Mouse (Mus musculus) layer of hippocampus, adult 9-10 months (tissue): ENCODE measurements around the gene Srsf7.
"Not testable (repeated sequence)": the region's sequence is repeated elsewhere in the genome, so short reads cannot be mapped to it uniquely, and the experiment has no call there.

Experiments
- DNase-seq: peaks from one replicate; pipeline ENCODE4 v3.0.0; 2022; ENCODE audit warnings: low spot score

Srsf7 gene

DNA sequence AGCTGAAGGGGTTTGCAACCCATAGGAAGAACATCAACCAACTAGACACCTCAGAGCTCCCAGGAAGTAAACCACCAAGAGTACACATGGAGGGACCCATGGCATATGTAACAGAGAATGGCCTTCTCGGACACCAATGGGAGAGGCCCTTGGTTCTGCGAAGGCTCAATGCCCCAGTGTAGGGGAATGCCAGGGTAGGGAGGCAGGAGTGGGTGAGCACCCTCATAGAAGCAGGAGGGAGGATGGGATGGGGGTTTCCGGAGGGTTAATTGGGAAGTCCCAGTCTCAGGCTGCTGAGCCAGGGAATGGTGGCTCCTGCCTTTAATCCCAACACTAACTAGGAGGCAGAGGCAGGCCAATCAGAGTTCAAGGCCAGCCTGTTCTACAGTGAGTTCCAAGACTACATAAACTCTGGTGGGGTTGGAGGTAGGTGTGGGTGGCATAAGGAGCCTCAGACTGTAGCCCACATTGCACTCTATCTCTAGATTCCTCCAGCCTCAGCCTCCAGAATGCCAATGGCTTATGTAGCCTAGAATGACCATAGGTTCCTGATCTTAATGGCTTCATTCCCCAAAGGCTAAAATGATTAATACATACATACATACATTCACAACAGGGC lies 7.8 kb downstream of the Srsf7 start:
- DNase-seq, result no peak

DNA sequence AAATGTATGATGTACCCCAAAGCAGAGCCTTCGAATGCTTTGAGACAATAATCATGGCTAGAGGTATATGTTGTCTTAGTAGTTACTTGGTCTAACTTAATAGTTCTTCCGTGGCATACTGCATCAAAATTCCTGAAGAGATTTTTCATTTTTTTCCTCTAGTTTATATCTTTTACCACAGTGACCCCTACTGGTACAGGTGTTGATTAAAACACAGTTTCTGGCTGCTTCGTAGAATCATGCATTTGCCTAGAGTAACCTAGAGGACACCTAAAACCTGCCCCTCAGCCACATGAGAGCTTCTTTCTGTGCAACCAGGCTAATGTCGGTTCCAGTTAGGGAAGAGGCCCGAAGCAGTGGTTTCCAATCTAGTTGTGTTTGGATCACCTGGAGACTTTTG lies 14.0 kb downstream of the Srsf7 start:
- DNase-seq, result peak; percentile 49

DNA sequence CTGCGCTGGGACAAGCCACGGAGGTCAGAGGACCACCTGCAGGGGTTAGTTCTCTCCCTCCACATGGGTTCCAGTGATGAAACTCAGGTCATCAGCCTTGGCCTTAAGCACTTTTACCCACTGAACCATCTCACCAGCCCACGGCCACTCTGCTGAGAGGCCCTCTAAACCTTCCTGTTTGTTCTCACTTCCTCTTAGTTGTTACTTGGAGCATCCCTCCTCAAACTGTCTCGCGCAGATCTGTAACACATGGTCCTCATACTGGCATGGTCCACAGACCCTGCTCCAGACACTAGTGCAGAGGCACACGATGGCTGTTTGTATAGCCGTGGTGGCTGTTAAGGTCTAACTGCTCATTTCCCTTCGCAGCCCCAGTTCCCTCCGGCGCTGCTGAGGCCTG lies 23.5 kb downstream of the Srsf7 start:
- DNase-seq, result no peak

DNA sequence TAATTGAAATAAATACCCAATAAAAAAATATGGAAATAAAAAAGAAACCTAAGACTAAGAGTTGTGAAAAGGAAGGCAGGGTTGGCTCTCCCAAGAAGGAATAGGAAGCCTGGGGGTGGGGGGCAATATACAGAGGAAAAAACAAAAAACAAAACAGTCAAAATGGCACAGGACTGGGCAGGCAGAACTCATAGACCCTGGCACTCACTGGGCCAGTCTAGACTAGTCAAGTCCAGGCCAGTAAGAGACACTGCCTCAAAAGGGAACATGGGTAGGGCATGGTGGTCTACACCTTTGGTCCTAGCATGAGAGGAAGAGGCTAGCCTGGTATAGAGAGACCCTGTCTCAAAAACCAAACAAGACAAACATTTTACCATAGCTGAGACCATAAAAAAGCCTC lies 26.6 kb downstream of the Srsf7 start:
- no peak for DNase-seq

DNA sequence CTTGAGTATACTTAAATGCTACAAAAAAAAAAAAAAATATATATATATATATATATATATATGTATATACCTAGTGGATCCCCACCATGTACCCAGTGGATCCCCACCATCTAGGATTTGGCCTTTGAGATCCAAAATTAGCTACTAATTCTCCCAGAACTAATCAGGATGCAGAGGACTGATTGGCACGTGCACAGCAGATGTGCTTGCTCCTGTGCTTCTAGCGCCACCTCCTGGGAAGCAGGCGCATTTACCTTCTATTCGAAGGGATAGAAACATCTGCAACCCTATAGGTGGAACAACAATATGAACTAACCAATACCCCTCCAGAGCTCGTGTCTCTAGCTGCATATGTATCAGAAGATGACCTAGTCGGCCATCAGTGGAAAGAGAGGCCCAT lies 27.1 kb downstream of the Srsf7 start:
- DNase-seq, result peak; percentile 49

DNA sequence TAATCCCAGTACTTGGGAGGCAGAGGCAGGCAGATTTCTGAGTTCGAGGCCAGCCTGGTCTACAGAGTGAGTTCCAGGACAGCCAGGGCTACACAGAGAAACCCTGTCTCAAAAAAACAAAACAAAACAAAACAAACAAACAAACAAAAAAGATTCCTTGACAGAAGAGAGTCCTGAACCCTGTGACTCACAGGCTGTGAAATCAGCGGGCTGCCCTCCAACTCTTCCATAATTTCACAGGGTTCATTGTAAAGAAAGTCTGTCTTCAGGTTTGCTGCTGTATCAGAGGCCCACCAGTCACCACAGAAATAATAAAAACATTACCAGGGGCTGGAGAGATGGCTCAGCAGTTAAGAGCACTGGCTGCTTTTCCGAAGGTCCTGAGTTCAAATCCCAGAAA lies 28.3 kb downstream of the Srsf7 start:
- DNase-seq, result not testable (repeated sequence)

DNA sequence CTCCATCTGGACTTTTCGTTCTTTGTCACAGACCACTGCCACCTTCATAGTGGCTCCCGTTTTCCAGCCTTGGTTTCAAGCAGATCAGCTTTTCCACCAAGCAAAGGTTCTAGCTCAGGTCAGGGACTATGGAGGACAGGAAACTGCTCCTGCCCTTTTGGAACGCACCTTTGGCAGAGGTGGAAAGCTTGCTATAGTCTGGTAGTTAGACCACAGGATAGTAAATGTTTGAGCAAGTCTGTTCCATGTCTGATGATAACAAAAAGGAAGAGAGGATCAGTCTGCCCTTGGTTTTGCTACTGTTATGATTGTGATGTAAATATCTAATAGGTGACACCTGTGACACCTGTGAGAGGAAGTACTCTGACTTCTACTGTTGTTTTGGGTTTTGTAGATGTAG lies 31.1 kb downstream of the Srsf7 start:
- DNase-seq, result no peak

DNA sequence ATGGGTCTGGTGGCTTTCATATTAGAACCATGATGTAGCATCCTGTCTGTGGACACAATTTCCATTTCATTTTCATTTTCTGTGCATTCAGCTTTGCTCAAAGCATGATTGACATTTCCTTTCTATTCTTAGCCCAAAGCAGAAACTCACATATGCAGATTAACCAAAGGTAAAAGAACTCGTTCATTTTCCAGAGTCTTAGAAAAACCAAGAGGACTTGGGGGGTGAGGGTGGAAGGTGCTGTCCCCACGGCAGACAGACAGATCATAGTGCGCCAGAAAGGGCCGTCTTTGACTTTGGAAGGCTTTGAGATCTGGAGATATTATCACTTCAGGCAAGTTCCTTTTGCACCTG lies 31.7 kb downstream of the Srsf7 start:
- no peak for DNase-seq

DNA sequence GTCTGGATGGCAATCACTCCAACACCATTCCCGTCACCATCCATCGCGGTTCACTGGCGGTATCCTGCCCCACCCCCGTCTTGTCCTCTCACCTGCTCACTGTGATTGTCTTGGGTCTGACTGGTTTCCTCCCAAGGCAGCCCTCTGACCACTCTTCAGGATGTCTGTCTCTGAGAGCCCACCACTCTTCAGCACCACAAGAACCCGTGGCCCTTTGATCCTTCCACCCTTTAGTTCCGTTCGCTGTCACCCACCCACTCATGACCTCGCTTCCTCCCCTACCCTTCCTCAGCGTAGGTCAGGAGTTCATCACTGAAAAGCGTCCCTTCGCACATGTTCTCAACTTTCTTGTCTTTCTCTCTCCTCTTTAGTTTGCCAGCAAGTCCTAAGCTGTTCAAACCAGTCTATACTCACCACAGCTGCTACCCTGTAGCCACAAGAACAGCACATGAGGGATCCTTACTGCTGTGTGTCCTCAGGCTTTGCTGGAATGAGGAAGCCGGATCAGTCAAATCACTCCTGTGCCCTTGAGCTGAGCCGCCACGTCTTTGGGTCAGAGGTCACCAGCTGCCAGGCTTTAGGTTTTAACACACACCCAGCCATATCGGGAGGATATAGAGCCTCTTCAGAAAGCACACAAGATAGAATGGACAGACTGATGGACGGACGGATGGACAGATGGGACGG lies 32.3 kb downstream of the Srsf7 start:
- DNase-seq, result no peak

DNA sequence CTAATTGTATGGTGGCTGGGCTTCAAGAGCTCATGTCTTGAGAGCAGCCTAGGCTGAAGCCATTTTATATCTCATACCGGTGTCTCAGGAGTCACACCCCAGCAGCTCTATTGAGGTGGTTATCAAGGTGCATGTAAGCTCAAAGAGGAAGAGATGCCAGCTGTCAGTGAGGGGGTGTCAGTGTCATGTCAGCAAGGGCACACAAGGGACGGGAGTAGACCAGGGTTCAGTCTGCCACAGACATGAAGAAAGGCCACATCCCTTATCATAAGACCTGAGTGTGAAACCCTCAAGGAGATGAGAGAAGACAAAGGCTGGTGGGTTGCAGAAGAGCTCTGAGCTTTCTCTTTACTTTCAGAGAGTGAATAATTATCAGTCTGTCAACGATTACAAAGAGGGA lies 33.0 kb downstream of the Srsf7 start:
- no peak for DNase-seq

DNA sequence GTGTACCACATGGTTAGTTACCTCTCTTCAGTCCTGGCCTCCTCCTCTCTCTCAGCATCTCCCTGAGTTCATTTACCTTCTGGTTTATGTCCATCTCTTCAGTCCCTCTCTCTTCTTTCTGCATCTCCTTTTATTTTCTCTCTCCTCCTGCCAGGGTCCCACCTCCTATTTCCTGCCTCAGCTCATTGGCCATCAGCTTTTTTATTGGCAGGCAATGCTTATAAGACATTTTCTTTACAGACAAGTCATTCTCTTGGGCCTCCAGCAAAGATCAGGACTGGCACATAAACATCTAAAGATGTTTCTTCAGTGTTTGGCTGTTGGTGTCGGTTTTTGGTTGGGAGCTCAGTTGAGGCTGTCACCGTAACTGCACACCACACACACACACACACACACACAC lies 33.4 kb downstream of the Srsf7 start:
- no peak for DNase-seq

DNA sequence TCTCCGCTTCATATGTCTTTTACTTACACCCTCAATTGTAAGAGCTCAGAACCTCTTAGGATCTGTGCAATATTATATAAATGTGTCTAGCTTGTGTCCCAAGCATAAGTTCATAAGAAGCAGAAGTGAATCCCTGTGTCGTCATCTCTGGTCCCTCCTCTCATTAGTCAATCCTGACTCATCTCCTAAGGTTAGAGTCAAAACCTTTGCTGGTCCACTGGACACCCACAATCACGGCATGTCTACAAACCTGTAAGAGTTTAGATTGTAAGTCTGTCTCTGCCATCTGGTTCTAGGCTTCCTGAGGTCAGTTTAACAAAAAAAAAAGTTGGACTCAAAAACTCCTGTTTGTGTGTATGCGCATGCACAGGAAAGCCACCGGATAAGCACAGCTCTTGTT lies 34.3 kb downstream of the Srsf7 start:
- DNase-seq, result no peak

DNA sequence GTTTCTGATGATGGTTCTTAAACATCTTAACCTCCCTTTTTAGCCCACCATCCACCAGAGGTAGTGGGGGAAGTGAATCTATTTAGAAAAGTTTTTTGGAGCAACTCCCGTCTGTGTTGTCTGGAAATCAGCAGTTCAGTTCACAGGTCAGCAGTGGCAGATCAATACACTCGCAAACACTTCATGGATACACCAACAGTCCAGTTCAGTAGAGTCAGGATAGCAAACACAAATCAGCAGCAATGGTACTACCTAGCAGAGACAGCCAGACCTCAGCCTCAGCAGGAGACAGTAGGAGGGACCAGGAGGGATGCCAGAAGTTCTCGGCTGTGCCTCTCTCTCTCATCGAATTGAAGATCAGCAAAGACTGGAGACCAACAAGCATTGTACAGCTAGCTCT lies 35.2 kb downstream of the Srsf7 start:
- no peak for DNase-seq

DNA sequence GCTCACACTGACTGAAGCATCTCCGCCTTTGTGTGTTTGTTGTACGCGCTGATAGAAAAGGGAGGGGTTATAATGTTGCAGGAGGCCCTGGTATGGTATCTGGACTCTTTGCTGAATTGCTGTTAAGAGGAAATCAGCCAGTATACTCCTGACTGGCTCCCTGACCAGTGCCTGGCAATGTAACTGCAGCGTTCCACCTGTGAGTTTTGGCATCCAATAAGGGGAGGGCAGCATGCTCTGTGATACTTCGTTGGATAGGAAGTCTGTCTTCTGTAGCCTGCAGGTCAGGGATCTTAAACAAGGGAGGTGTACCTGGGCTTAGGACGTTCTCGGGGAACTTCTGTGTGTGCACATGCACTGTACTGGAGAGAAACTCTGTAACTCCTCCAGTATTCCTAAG lies 36.2 kb downstream of the Srsf7 start:
- no peak for DNase-seq

DNA sequence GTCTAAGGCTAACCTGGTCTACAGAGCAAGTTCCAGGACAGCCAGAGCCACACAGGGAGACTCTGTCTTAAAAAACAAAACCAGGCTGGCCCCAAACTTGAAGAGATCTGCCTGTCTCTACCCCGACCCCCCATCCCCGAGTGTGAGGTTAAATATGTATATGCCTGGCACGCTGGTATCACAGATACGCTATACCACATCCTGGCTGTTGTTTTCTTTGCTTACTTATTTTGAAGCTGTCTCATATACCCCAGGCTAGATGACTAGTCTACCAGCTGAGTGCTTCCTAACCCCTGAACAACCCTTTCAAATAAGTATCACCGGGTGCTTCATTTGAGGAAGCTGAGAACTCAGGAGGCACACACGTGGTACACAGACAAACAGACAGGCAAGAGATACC lies 37.3 kb downstream of the Srsf7 start:
- no peak for DNase-seq

DNA sequence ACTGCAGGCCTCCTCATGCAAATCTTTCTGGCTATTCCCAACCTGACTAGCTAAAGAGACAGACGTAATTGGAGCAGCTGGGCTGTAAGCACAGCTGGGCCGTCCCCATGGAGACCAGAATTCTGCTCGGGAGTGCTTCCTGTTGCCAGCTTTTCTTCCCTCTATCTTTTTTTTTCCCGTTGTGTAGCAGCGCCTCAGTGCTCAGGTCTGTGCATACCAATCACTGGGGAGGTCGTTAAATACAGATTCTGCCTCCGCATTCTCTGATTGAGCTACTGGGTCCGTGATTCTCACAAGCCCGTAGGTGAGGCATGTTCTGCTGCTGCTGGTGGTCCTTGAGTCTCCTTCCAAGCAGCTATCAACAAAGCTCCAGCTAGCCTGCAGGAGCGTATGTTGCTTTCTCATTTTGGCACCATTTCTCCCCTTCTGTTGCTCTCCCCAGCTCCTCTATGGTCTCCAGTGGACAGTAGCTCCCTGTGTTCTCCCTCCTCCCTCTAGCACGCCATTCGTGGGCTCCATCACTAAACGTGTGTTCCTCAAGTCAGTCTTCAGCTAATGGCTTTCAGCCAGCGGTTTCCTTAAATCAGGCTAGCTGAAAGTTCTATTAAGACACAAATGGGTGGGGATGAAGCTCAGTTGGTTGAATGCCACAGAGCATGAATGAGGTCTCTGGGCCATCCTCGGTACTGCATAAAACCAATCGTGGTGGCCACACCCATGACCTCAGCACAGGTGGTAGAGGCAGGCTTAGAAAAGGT lies 38.5 kb downstream of the Srsf7 start:
- no peak for DNase-seq

DNA sequence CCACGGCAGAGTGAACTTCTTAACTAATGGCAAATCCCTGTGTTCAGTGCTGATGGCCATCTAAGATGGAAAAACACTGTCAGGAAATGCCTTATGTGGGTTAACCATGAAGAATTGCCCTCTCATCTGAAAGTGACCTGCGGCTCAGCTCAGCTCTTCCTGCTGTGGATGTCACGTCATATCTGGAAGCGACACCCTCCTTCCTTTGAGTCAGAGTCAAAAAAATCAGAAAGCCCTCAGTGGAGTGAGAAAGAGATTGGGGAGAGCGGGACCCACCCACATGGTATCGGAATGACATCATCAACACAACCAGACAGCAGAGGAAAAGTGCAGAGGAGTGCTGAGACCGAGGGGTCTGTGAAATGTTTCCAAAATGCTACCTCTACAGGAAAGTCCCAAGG lies 39.3 kb downstream of the Srsf7 start:
- DNase-seq, result no peak

DNA sequence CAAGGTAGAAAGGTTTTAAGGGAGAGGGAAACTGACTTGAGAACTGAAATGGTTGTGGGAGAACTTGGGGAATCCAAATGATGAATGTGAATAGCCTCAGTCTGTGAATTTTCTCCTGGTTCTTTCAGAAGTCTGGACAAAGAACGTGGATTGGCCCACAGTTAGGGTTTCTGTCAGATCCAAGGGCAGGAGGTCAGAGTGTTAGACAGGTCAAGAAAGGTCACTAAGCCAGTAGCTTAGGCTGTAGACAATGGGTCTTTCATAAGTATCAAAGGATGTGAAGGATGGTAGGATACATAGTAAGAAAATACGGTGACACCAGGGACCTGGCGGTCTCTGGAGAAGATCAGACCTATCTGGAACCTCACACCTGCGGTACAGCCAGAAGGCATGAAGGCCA lies 39.7 kb downstream of the Srsf7 start:
- no peak for DNase-seq

DNA sequence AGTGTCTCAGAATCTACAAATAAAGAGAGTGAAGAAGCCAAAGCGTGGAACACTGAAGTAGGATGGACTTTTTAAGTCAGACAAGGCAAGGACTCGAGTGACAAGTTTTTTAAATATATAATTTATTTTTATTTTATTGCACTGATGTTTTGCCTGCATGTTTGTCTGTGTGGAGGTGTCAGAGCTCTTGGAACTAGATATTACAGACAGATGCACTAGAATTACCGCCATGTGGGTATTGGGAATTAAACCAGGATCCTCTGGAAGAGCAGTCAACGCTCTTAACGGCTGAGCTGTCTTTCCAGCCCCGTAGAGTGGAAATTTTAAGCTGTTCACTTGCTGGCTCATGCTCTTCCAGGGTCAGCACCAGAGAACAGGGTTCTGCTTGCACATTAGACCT lies 40.8 kb downstream of the Srsf7 start:
- peak; percentile 39 for DNase-seq

DNA sequence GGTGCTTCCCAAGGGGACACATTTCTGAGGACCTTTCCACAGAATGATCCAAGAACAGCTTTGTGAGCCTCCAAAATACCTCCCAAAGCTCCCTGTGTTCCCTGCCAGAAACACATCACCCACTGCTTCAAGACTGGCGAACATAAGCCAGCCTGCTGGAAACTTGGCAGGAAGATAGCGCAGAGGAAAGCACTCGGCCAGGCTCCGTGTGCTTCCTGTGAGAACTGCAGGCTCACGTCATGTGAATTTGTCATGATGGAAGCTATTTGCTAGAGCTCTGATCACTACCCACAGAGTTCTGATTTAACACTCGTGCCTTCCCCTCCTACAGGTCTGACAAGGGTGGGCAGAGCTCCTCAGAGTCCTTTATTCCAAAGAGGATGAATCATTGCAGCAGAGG lies 41.4 kb downstream of the Srsf7 start:
- DNase-seq, result peak; percentile 58

DNA sequence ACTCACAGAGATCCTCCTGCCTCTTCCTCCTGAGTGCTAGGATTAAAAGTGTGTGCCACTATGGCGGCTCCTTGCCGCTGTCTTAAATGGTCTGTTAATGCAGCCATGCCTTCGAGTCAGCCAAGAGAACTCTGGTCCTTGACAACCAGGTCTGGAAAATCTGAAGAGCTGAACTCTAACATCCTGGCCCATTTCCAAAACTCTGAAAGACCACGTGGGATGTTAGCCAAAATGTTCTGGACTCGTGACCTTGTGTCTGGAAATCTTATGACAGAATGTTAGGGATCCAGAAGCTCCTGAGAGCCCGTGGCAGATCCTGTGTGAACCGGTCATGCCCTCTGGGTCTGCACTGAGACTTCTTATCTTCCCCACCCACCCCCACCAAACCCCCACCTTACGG lies 43.1 kb downstream of the Srsf7 start:
- no peak for DNase-seq

DNA sequence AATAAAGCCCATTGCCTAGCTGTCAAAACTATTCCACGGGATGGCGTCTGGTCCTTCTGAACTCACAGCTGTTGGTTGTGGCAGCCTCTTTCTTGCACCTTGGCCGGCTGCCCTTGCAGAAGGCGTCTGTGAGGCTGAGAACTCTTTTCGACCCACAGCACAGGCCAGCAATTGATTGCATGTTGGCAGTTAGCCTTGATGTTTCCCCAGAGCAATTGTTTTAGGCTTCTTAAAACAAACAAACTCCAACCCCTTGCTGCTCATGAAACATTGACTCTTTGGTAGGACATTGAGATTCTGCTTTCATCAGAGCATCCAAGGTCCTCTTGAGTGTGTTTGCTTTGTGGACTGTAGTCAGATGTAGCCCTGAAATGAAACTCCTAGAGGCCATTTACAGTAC lies 46.7 kb downstream of the Srsf7 start:
- peak; percentile 35 for DNase-seq

DNA sequence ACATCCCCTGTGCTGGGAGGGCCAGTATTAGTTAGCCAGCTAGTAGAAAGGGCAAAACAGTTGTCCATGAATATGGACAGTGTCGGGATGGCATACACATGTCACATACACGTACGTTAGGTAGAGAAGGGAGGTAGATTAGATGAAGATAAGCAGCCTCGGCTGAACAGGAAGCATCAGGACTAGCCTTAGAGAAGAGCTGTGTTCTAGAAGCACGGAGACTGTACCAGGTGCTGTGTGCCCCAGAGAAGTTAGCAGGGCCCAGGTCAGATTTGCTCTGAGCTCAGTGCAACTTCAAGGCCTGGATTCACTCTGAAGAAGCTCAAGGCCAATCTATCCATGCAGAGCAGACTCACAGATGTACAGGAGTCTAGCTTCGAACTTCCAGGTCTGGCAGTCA lies 49.6 kb downstream of the Srsf7 start:
- DNase-seq, result no peak

DNA sequence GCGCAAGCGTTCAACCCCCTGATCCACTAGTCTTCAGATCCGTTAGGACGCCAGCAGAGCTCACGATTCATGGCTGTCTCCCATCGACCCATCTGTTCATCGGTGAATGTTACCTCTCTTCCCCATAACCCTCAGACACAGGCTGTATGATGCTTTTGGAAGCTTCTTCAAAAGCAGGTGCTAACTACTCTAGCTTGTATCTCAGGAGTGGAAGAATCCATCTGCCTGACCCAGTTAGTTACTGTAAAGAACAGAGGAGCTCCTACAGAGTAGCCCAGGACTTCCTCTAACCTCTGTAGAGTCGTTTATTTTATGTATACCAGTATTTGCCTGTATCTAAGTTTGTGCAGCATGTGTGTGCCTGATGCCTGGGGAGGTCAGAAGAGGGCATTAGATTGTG lies 50.2 kb downstream of the Srsf7 start:
- DNase-seq, result no peak
